Mouse (Mus musculus): ENCODE measurements at regions not wholly inside any gene's neighbourhood (a gene's known extent, or its start where the extent isn't known, plus 50 kb on each side); places are given as distances from the start of the nearest gene placed in this dataset.

- TF ChIP-seq CTCF (IDR thresholded peaks at IDR 0.05; ENCODE audit: low read depth) (no peak), EP300 (IDR thresholded peaks at IDR 0.05; ENCODE audit: low read depth) (no peak)
These were observed 84.6 kb upstream of the Mkln1 start for GRCm38 (mm10) chr6:31313869-31314470.

Data from liver, embryonic 14.5 days (tissue).